Mouse (Mus musculus): ENCODE measurements around the gene Tefm.

- no peak for TF ChIP-seq EP300 (IDR thresholded peaks at IDR 0.05; ENCODE audit: low read length)
- no peak for TF ChIP-seq JUN (IDR thresholded peaks at IDR 0.05; ENCODE audit: insufficient read depth, low read depth, low read length)
- no peak for TF ChIP-seq CTCF (conservative IDR thresholded peaks at IDR 0.05 in 1 of 2, IDR thresholded peaks at IDR 0.05 in 1 of 2; ENCODE audit: low read depth in 2 of 2, low read length in 2 of 2)
- TF ChIP-seq MAZ (IDR thresholded peaks at IDR 0.05; ENCODE audit: low read depth, low read length), result no peak
- TF ChIP-seq KAT2A (IDR thresholded peaks at IDR 0.05; ENCODE audit: insufficient replicate concordance, low read length), result no peak
- no peak for TF ChIP-seq ZC3H11A (IDR thresholded peaks at IDR 0.05; ENCODE audit: low read depth, low read length)
- TF ChIP-seq MXI1 (IDR thresholded peaks at IDR 0.05; ENCODE audit: low read depth, low read length), result no peak
- TF ChIP-seq TCF12 (IDR thresholded peaks at IDR 0.05; ENCODE audit: low read depth, low read length), result no peak
- TF ChIP-seq MYC (IDR thresholded peaks at IDR 0.05; ENCODE audit: low read depth, low read length), result no peak
- TF ChIP-seq NRF1 (IDR thresholded peaks at IDR 0.05; ENCODE audit: low read depth, low read length), result no peak
- no peak for TF ChIP-seq TBP (conservative IDR thresholded peaks at IDR 0.05; ENCODE audit: low read depth, low read length)
Measured at GRCm38 (mm10) chr11:80142872-80143271, 897 bp upstream of the Tefm start.

Measured in CH12.LX (cell line).